Mouse (Mus musculus) kidney, adult 2 months (tissue): ENCODE results near the gene Cav1. TPM values are rescaled to one million over a fixed set of nuclear protein-coding genes. Genes with fewer than 3 reads are reported as not detected.

Source experiments
- DNase-seq: peaks from one replicate; pipeline ENCODE4 v3.0.0; 2021
- H3K27ac ChIP-seq: fragments of 200-500 bp; 2 replicates; pipeline ENCODE4 v1.5.1; 2012; ENCODE audit warnings: low read depth, low read length, control low read depth, inconsistent platforms; ENCODE audit not compliant: insufficient read depth
- H3K27me3 ChIP-seq: fragments of 200-500 bp; replicated peaks from 2 replicates; pipeline ENCODE4 v1.6.1; 2012; ENCODE audit warnings: mild to moderate bottlenecking, moderate library complexity, low read length, inconsistent platforms; ENCODE audit not compliant: control insufficient read depth, insufficient read depth
- H3K36me3 ChIP-seq: fragments of 200-500 bp; 2 replicates; pipeline ENCODE4 v1.6.1; 2012; ENCODE audit warnings: mild to moderate bottlenecking, moderate library complexity, low read length, inconsistent platforms; ENCODE audit not compliant: control insufficient read depth, insufficient read depth
- H3K4me1 ChIP-seq: fragments of 200-500 bp; 2 replicates; pipeline ENCODE4 v1.6.1; 2011; ENCODE audit warnings: low read length; ENCODE audit not compliant: control insufficient read depth, insufficient read depth
- H3K4me3 ChIP-seq: fragments of 200-500 bp; 2 replicates; pipeline ENCODE4 v1.5.1; 2011; ENCODE audit warnings: mild to moderate bottlenecking, low read depth, low read length, control low read depth; ENCODE audit not compliant: insufficient read depth
- CTCF ChIP-seq: fragments of 200-500 bp; conservative IDR thresholded peaks from 2 replicates; pipeline ENCODE4 v1.5.1; 2011; ENCODE audit warnings: low read depth, mild to moderate bottlenecking, control low read depth, low read length, moderate library complexity, mixed read lengths; ENCODE audit not compliant: insufficient read depth, insufficient read length
- POLR2A ChIP-seq: fragments of 200-500 bp; IDR thresholded peaks from one replicate; pipeline ENCODE4 v1.6.1; 2011; ENCODE audit warnings: low read depth, low read length, control low read depth
- WGBS: fragments of 180-500 bp; shearing (Covaris S2); methylation state at CpG from one replicate; pipeline ENCODE4 v1.1.7; 2018; 5-methylcytosine and 5-hydroxymethylcytosine counted together
- polyA plus RNA-seq: library from polyadenylated mRNA; depleted of rRNA; stranded (reverse); fragments of >200 nt; gene quantifications from 2 replicates; pipeline ENCODE4 v1.2.3, GENCODE M21; 2012; rRNA removed

The Cav1 gene
- polyA plus RNA-seq, 1 experiment: 149 TPM

DNA sequence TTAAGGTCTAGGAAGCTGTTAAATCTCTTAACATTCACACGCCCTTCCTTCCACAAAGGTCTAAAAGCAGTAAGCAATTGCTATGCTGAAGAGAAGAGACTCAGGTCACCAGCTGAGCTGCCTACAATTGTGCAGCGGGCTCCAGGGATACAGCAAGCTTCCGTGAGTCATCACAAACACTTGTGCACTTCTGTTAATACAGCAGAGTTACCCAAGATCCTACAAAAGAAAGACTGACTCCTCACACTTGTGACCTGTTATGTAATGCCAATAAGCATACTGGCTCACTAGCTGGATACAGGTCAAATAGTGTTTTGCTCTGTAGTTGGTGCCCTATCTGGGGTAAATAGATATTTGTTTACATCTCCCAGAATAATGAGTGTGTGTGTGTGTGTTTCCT, 74.0 kb downstream of the Cav1 start:
- Histone ChIP-seq H3K27me3 (no peaks in the 10 kb centered on the region), H3K4me1 (peaks cover 8% of the 10 kb centered on the region), H3K36me3 (no peaks in the 10 kb centered on the region), H3K4me3 (no peak overlapping the region), H3K27ac (no peak overlapping the region)
- DNase-seq: no peak
- TF ChIP-seq CTCF (no peak), POLR2A (no peak)
- 92% methylated on average over 3 of the region's 3 CpGs for WGBS

DNA sequence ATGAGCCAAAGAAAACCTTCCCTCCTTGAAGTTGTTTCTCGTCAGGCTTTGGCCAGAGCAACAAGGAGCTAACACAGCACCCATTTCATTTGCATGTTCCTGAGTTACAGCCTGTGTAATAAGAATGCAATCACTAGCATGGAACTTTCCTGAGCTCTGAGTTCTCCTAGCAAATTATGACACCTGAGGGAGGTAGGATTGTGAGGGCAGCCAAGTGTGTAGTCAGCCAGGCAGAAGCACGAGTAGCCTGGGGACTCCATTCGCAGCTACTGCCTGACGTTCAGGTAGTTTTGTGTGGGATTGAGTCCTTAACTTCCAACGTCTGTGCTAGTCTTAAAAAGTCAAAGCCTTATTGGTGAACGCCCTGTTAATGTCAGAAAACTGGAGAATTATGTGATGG, 75.6 kb downstream of the Cav1 start:
- no peak for TF ChIP-seq POLR2A
- no peak for TF ChIP-seq CTCF

DNA sequence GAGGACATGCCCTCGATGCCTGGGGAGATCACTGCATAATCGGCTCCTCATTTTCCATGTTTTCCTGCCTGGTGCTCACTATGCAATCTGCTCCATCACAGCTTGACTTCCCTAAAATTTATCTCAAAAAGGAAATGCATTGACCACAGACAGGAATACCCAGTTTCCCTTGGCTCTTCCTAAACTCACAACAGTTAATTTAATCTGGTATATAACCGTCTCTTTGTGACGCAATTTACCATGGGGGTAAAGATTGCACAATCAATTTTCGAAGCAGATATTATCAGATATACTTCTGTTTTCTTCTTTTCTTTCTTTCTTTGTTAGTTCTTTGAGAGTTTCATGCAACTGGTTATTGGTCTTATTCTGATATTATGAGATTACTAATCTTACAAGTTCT, 79.4 kb downstream of the Cav1 start:
- Histone ChIP-seq H3K36me3 (no peaks in the 10 kb centered on the region), H3K27me3 (no peaks in the 10 kb centered on the region), H3K4me1 (peaks cover 2% of the 10 kb centered on the region; the same call in 1 of the 2 replicates), H3K27ac (no peak overlapping the region), H3K4me3 (no peak overlapping the region)
- no peak for DNase-seq
- TF ChIP-seq POLR2A: no peak
- WGBS: 77% methylated on average over 5 of the region's 5 CpGs

More for the DNA sequence above, 75.6 kb downstream of the Cav1 start:
- Histone ChIP-seq H3K36me3 (no peaks in the 10 kb centered on the region), H3K4me1 (peaks cover 8% of the 10 kb centered on the region), H3K27ac (no peak overlapping the region), H3K27me3 (no peaks in the 10 kb centered on the region), H3K4me3 (no peak overlapping the region)
- 38% methylated on average over 6 of the region's 6 CpGs for WGBS
- DNase-seq: peak; percentile 65

DNA sequence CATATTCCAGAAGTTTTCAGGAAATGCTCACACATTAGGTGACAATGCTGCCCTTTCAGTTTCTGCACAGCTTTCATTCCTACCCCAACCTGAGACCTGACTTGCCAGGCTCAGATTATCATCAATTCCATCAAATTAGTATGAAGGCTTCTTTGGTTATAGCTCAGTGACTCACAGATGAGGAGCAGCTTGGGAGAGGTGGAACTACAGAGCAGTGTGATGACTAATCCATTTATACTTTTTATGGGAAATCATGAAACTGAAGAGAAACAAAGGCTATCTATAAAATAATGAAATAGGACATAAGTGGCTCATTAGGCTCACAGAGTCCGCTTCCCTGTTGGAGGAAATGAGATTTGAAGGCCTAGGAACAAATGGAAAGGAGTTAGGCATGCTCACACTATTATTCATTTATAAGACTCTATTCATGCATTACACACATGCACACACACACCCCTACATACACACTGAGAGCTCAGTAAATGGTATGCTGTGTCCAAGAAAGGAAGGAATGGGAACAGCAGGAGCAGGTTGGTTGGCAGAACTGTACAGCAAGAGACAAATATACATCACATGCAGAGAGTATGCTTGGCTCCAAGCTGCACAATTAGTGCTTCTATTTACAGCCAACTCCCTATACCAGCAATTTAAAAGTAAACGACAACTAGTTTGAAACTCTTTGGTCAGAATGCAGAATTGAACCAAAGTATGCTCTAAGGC, 82.0 kb downstream of the Cav1 start:
- Histone ChIP-seq H3K27ac (no peak overlapping the region), H3K36me3 (no peaks in the 10 kb centered on the region), H3K4me3 (no peak overlapping the region), H3K4me1 (peaks cover 2% of the 10 kb centered on the region; the same call in 1 of the 2 replicates), H3K27me3 (no peaks in the 10 kb centered on the region)
- TF ChIP-seq POLR2A (no peak), CTCF (no peak)
- 91% methylated on average over 2 of the region's 2 CpGs for WGBS
- no peak for DNase-seq

Other genes starting within 250 kb of the Cav1 start
- 20.4 and 21.5 TPM in 2 replicates for gene Tes, start 241.2 kb upstream of the Cav1 start, polyA plus RNA-seq
- gene Cav2, start 25.1 kb upstream of the Cav1 start, polyA plus RNA-seq: 44.0 and 50.3 TPM in 2 replicates
- 31.1 and 36.6 TPM in 2 replicates for gene Met, start 157.5 kb downstream of the Cav1 start, polyA plus RNA-seq